In the genomic region with DNA sequence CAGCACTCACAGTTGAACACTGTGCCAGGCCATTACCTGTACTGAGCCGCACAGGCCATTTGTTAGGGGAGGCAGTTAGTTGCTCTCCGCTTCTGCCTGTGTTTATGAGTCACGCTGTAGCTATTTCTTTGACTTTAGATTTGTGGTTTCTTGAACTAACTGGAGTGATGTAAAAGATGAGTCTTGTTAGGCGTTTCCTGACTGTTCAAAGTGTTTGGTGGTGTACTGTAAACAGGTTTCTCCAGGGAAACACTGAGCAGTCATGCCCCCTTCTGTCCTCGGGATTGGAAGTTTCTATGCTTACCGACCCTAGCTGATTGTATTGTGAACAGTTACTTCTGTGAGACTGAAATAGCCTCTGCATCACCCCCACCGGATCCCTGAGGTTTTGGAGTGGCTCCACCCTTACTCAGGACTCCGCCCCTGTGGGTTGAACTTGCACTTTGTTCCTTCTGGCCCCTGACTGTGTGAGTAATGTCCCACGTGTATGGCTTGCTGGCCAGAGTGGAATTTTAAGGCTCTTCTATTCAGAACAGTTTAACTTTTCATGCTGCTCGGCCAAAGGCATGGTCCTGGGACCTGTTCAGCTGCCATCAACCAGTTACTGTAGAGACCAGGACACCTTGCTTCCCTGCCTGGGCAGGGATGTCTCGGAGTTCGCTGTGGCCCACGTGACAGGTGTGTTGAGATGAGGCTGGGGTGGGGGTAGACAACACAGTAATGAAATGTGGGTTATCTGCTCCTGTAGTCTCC, we compare ENCODE assay signal across 8 mouse cellular contexts. TPM values are rescaled to one million over a fixed set of nuclear protein-coding genes. Genes with fewer than 3 reads are reported as not detected.
DNase-seq lines count a peak whose midpoint lies in the region; TF ChIP-seq lines count a peak whose summit lies in the region.

No protein-coding gene starts in this region.

- intact Hi-C loops in left cerebral cortex, postnatal 14 days (cut with DNase I), result no loop called here
- intact Hi-C loops in left cerebral cortex, postnatal 36 days (cut with DNase I), result loop anchor here (5.0 to 10.0 kb wide), 2 partner anchors 33 to 51 kb away; no protein-coding TSS in a partner anchor

- peak; percentile 30 to 45 for DNase-seq in left cerebral cortex, postnatal 14 days (ENCODE audit: low spot score in 2 of 2)
- no peak for DNase-seq in left cerebral cortex, postnatal 36 days (ENCODE audit: low spot score in 2 of 2)
- peak; percentile 81 for DNase-seq in embryo, embryonic 11 days
- peak; percentile 88 for DNase-seq in heart, adult 9 months (ENCODE audit: low spot score in 2 of 2)
- DNase-seq in kidney, adult 8-10 months, result peak; percentile 85 to 90
- peak; percentile 92 for DNase-seq in lung, postnatal 10 days
- DNase-seq in cerebellum, adult 9-11 months, result no peak

- no peak for TF ChIP-seq POLR2A in small intestine, adult 2 months (IDR thresholded peaks at IDR 0.05; ENCODE audit: low read depth, low read length)

- no peaks in the 10 kb centered on the region for H3K27me3 ChIP-seq in small intestine, adult 2 months (ENCODE audit: control insufficient read depth, insufficient read depth, low read length)

- 14% methylated on average over 13 of the region's 13 CpGs for WGBS in small intestine, adult 2 months

- peak overlapping the region; percentile 61 for H3K4me3 ChIP-seq in small intestine, adult 2 months (ENCODE audit: low read depth, low read length)

- H3K4me1 ChIP-seq in small intestine, adult 2 months (ENCODE audit: control insufficient read depth, insufficient read depth, insufficient read length, low read length), result peaks cover 9% of the 10 kb centered on the region

- no peaks in the 10 kb centered on the region for H3K36me3 ChIP-seq in small intestine, adult 2 months (ENCODE audit: control insufficient read depth, insufficient read depth, low read length)

- H3K27ac ChIP-seq in small intestine, adult 2 months (ENCODE audit: insufficient read depth, low read depth, low read length), result peak overlapping the region; percentile 54

- TF ChIP-seq CTCF in small intestine, adult 2 months (IDR thresholded peaks at IDR 0.05; ENCODE audit: extremely low read depth, insufficient read length, insufficient replicate concordance, low read depth, low read length), result no peak

RNA-seq across cellular contexts. Expression of gene Abl2, which starts 57.0 kb away (rescaled TPM):
- 10 to 100 TPM; 59.6 to 59.7 TPM for total RNA-seq in left cerebral cortex, postnatal 14 days (2021)
- 10 to 100 TPM; 53.8 to 69.7 TPM for total RNA-seq in left cerebral cortex, postnatal 36 days (2021)
- polyA plus RNA-seq in small intestine, adult 2 months (2012; rRNA removed), result 3.7 and 4.3 TPM in 2 replicates

RNA-seq across cellular contexts. Expression of gene Tor3a, which starts 58.6 kb away (rescaled TPM):
- total RNA-seq in left cerebral cortex, postnatal 14 days (2021), result 1 to 10 TPM; 4.2 to 6.8 TPM
- 1 to 10 TPM; 4.5 to 5.5 TPM for total RNA-seq in left cerebral cortex, postnatal 36 days (2021)
- 21.5 and 31.0 TPM in 2 replicates for polyA plus RNA-seq in small intestine, adult 2 months (2012; rRNA removed)

Comparison
In these comparisons a context has a peak if more than half of its experiments do, and no peak if none do; other contexts are left out.
1. DNase-seq: peak in left cerebral cortex, postnatal 14 days (2 of 2), embryo, embryonic 11 days (single experiment), heart, adult 9 months (2 of 2), kidney, adult 8-10 months (2 of 2) and lung, postnatal 10 days (single experiment); none in left cerebral cortex, postnatal 36 days (0 of 2) and cerebellum, adult 9-11 months (single experiment).